Mouse (Mus musculus): Measurements from ENCODE around the gene Sufu. TPM values are rescaled to one million over a fixed set of nuclear protein-coding genes. Genes with fewer than 3 reads are reported as not detected.

Sufu gene
- polyA plus RNA-seq, 1 experiment from 2014 or later = 23.0 TPM

DNA sequence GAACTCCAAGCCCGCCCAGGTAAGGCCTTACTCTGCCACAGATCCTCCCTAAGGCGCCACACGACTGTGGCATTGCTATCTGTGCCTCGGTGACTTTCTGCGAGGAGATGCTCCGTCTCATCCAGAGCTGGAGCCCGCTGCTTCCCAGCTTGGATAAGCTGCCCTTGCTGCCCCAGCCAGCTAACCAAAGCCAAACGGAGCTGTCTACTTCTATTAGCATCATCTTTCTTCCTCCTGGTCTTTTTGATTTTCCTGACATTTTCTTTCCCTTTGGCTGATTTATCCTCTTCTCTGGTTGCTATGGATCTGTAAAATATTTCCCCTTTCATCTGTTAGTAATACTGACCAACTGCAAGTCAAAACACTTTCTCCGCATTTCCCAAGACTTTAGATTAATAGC, 37.9 kb downstream of the Sufu start:
- Histone ChIP-seq H3K27me3 (ENCODE audit: control insufficient read depth, insufficient read depth, low read length) (no peaks in the 10 kb centered on the region), H3K36me3 (replicated peaks; ENCODE audit: control insufficient read depth, insufficient read depth) (no peaks in the 10 kb centered on the region), H3K9ac (no peak overlapping the region; the same call in 1 of the 2 replicates), H3K4me2 (replicated peaks) (no peak overlapping the region), H3K4me1 (replicated peaks; ENCODE audit: control insufficient read depth, insufficient read depth, low read length) (0 out of 2 replicates have a peak, but pooled peaks cover 14% of the 10 kb centered on the region), H3K4me3 (replicated peaks; ENCODE audit: low read length) (no peak overlapping the region), H3K9me3 (ENCODE audit: control insufficient read depth, low read length) (no peaks in the 10 kb centered on the region), H3K27ac (no peak overlapping the region)
- 67% methylated on average over 9 of the region's 9 CpGs for WGBS
- ATAC-seq (ENCODE audit: low FRiP score) (no peak), DNase-seq (ENCODE audit: low spot score) (no peak)

DNA sequence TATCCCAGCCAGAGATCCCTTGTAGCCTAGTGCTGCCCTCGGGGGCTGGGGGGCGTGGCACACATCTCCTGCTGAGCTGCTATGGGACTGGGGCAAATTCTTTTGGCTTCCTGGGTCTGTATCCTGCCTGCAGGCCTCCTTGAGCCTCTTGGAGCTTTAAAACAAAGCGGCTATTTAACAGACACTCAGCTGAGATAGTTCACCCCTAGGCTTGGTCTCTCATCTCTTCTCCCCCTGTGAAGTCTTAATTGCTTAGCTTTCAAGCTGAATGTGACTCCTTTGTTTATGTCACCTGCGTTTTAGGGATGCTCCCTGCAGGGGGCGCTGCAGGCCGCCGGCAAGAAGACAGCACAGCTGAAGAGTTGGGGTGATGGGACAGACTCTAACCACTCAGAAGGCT, 38.8 kb downstream of the Sufu start:
- H3K4me3 ChIP-seq (replicated peaks; ENCODE audit: low read length) = no peak overlapping the region
- H3K9ac ChIP-seq = no peak overlapping the region
- no peaks in the 10 kb centered on the region for H3K27me3 ChIP-seq (ENCODE audit: control insufficient read depth, insufficient read depth, low read length)
- WGBS = 2% methylated on average over 7 of the region's 7 CpGs
- 0 out of 2 replicates have a peak, but pooled peaks cover 14% of the 10 kb centered on the region for H3K4me1 ChIP-seq (replicated peaks; ENCODE audit: control insufficient read depth, insufficient read depth, low read length)
- DNase-seq (ENCODE audit: low spot score) (peak; percentile 35), ATAC-seq (ENCODE audit: low FRiP score) (no peak)
- no peak overlapping the region for H3K4me2 ChIP-seq (replicated peaks)
- H3K9me3 ChIP-seq (ENCODE audit: control insufficient read depth, low read length) = no peaks in the 10 kb centered on the region
- no peaks in the 10 kb centered on the region for H3K36me3 ChIP-seq (replicated peaks; ENCODE audit: control insufficient read depth, insufficient read depth)
- H3K27ac ChIP-seq = peak overlapping the region; percentile 12; the same call in 1 of the 2 replicates

DNA sequence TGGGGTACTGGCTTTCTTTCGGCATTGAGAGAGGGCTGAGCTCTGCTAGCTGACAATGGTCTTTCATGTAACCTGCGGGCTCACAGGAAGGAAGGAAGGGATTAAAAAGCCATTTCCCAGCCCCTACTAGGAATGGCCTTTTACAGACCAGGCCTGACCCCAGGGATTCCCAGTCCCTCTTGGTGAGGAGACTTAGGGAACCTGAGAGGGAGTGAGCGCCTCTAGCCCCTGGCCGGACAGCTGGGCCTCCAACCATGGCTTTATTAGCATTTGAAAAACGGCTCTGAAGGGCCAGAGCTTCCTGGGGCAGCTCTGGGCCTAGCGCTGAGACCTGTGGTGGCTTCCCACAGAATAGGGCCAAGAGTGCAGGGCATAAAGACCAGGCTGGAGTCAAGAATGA, 46.8 kb downstream of the Sufu start:
- H3K9me3 ChIP-seq (ENCODE audit: control insufficient read depth, low read length) = no peaks in the 10 kb centered on the region
- WGBS = 7% methylated on average over 6 of the region's 6 CpGs
- H3K27ac ChIP-seq = no peak overlapping the region
- peaks cover 19% of the 10 kb centered on the region for H3K4me1 ChIP-seq (replicated peaks; ENCODE audit: control insufficient read depth, insufficient read depth, low read length)
- H3K4me3 ChIP-seq (replicated peaks; ENCODE audit: low read length) = no peak overlapping the region
- no peak overlapping the region for H3K9ac ChIP-seq
- H3K4me2 ChIP-seq (replicated peaks) = no peak overlapping the region
- DNase-seq (ENCODE audit: low spot score) = no peak
- H3K36me3 ChIP-seq (replicated peaks; ENCODE audit: control insufficient read depth, insufficient read depth) = no peaks in the 10 kb centered on the region
- no peaks in the 10 kb centered on the region for H3K27me3 ChIP-seq (ENCODE audit: control insufficient read depth, insufficient read depth, low read length)
- no peak for ATAC-seq (ENCODE audit: low FRiP score)

DNA sequence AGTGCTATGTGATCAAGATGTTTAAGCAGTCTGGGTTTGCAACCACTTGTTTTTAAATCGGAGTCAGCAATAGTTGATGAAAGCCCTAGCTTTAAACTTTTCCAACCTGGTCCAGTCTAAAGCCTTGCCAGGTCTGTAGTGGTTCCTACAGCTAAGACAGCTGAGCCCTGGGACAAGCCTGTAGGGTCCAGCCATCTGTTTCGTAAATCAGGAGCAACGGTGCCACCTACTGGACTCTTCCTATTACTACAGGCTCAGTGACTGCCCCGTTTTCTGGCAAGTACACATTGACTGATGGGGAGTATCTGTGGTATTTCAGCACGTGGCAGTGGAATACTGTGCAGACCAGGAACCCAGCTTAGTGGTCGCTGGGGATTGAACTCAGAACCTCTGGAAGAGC, 47.5 kb downstream of the Sufu start:
- H3K4me1 ChIP-seq (replicated peaks; ENCODE audit: control insufficient read depth, insufficient read depth, low read length) = peaks cover 21% of the 10 kb centered on the region
- H3K36me3 ChIP-seq (replicated peaks; ENCODE audit: control insufficient read depth, insufficient read depth) = no peaks in the 10 kb centered on the region
- H3K9ac ChIP-seq = no peak overlapping the region
- ATAC-seq (ENCODE audit: low FRiP score) (peak; percentile 71), DNase-seq (ENCODE audit: low spot score) (peak; percentile 85)
- no peaks in the 10 kb centered on the region for H3K27me3 ChIP-seq (ENCODE audit: control insufficient read depth, insufficient read depth, low read length)
- H3K4me2 ChIP-seq (replicated peaks) = no peak overlapping the region
- 8% methylated on average over 6 of the region's 6 CpGs for WGBS
- H3K9me3 ChIP-seq (ENCODE audit: control insufficient read depth, low read length) = no peaks in the 10 kb centered on the region
- H3K27ac ChIP-seq = no peak overlapping the region
- H3K4me3 ChIP-seq (replicated peaks; ENCODE audit: low read length) = no peak overlapping the region

DNA sequence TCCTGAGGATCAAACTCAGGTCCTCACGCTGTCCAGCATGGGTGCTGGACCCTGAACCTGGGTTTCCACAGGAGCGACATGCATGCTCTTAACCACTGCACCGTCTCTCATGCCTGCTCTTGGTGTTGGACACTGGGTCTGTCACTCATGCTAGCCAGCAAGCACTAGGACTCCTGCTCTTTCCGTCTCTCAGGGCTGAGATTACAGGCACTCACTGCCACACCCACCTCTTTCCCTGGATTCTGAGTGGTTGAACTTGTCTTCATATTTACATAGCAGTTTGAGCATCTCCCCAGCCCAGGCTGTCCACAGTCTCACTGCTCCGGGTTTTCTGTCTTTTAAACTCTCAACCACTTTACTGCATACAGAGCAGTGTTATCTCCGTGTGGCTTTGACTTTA, 48.9 kb downstream of the Sufu start:
- DNase-seq (ENCODE audit: low spot score) = no peak
- WGBS = 64% methylated on average over 6 of the region's 6 CpGs

DNA sequence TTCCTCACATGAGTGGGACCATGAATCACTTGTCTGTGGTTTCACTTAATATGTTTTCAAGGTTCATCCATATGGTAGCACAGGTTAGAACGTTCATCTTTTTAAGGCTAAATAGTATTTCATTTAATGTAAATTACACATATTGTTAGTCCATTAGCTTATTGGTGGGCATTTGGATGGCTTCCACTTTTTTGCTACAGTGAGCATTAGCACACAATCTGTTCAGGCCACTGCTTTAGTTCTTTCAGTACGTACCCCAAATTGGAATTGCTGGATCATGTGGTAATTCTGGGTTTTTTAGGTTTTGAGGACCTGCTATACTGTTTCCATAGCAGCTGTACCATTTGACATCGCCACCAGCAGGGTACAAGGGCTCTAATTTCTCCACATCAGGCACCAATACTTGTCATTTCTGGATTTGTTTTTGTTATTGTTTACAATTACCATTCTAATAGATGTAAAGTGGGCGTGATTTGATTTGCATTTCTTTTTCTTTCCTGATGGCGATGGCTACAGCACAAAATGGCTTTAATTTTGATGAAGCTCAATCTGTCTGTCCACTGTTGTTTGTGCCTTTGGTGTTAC, 49.8 kb downstream of the Sufu start:
- peaks cover 4% of the 10 kb centered on the region; the same call in 1 of the 2 replicates for H3K36me3 ChIP-seq (replicated peaks; ENCODE audit: control insufficient read depth, insufficient read depth)
- H3K9me3 ChIP-seq (ENCODE audit: control insufficient read depth, low read length) = no peaks in the 10 kb centered on the region
- H3K4me3 ChIP-seq (replicated peaks; ENCODE audit: low read length) = no peak overlapping the region
- DNase-seq (ENCODE audit: low spot score) (no peak), ATAC-seq (ENCODE audit: low FRiP score) (no peak)
- H3K27me3 ChIP-seq (ENCODE audit: control insufficient read depth, insufficient read depth, low read length) = no peaks in the 10 kb centered on the region
- 61% methylated on average over 5 of the region's 5 CpGs for WGBS
- no peak overlapping the region for H3K4me2 ChIP-seq (replicated peaks)
- peak overlapping the region; percentile 70 for H3K27ac ChIP-seq
- peaks cover 21% of the 10 kb centered on the region for H3K4me1 ChIP-seq (replicated peaks; ENCODE audit: control insufficient read depth, insufficient read depth, low read length)
- no peak overlapping the region for H3K9ac ChIP-seq

More for the DNA sequence above, 48.9 kb downstream of the Sufu start:
- Histone ChIP-seq H3K36me3 (replicated peaks; ENCODE audit: control insufficient read depth, insufficient read depth) (no peaks in the 10 kb centered on the region), H3K9me3 (ENCODE audit: control insufficient read depth, low read length) (no peaks in the 10 kb centered on the region), H3K27me3 (ENCODE audit: control insufficient read depth, insufficient read depth, low read length) (no peaks in the 10 kb centered on the region), H3K4me2 (replicated peaks) (no peak overlapping the region), H3K4me3 (replicated peaks; ENCODE audit: low read length) (no peak overlapping the region), H3K4me1 (replicated peaks; ENCODE audit: control insufficient read depth, insufficient read depth, low read length) (peaks cover 21% of the 10 kb centered on the region), H3K27ac (no peak overlapping the region), H3K9ac (no peak overlapping the region)
- ATAC-seq (ENCODE audit: low FRiP score) = no peak

DNA sequence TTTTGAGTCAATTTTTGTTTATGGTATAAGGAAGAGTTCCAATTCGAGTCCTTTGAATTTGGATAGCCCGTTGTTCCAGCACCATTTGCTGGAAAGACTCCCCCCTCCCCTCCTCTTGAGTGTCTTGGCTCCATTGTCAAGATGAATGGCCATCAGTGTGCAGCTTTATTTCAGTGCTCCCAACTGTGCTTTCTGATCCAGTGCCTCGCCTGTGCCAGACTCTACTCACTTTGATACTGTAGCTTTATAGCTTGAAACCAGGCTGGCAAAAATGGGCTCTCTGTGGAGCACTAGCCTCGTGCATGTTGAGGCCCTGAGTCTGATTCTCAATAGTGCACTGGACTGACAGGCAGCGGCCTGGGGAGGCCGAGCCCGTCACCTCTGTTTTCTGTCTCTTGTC, 50.4 kb downstream of the Sufu start:
- no peaks in the 10 kb centered on the region for H3K27me3 ChIP-seq (ENCODE audit: control insufficient read depth, insufficient read depth, low read length)
- no peak overlapping the region for H3K9ac ChIP-seq
- DNase-seq (ENCODE audit: low spot score) (peak; percentile 52), ATAC-seq (ENCODE audit: low FRiP score) (no peak)
- no peak overlapping the region for H3K4me2 ChIP-seq (replicated peaks)
- peak overlapping the region; percentile 70 for H3K27ac ChIP-seq
- H3K4me3 ChIP-seq (replicated peaks; ENCODE audit: low read length) = no peak overlapping the region
- H3K4me1 ChIP-seq (replicated peaks; ENCODE audit: control insufficient read depth, insufficient read depth, low read length) = peaks cover 27% of the 10 kb centered on the region
- H3K36me3 ChIP-seq (replicated peaks; ENCODE audit: control insufficient read depth, insufficient read depth) = peaks cover 4% of the 10 kb centered on the region; the same call in 1 of the 2 replicates
- WGBS = 25% methylated on average over 7 of the region's 7 CpGs
- H3K9me3 ChIP-seq (ENCODE audit: control insufficient read depth, low read length) = no peaks in the 10 kb centered on the region

DNA sequence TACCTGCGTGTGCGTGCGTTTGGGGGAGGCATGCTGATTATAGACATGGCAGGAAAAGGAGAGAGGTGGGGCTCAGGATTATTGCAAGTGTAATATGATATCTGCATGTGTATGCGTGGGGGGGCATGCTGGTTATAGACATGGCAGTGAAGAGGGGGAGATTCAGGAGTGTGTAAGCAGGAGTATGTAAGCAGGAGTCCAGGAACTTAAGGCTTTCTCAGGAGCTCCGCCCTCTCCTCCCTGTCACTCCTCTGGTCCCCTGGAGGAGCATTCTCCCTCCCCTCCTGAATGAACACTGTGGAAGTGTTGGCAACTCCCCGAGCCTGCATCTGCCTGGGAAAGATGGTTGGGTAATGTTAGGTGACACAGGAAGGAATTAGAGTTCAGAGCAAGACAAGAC, 51.2 kb downstream of the Sufu start:
- Histone ChIP-seq H3K4me1 (replicated peaks; ENCODE audit: control insufficient read depth, insufficient read depth, low read length) (peaks cover 31% of the 10 kb centered on the region), H3K4me2 (replicated peaks) (no peak overlapping the region), H3K9ac (no peak overlapping the region), H3K27ac (peak overlapping the region; percentile 53; the same call in 1 of the 2 replicates), H3K4me3 (replicated peaks; ENCODE audit: low read length) (no peak overlapping the region), H3K9me3 (ENCODE audit: control insufficient read depth, low read length) (no peaks in the 10 kb centered on the region), H3K36me3 (replicated peaks; ENCODE audit: control insufficient read depth, insufficient read depth) (peaks cover 4% of the 10 kb centered on the region; the same call in 1 of the 2 replicates), H3K27me3 (ENCODE audit: control insufficient read depth, insufficient read depth, low read length) (no peaks in the 10 kb centered on the region)
- DNase-seq (ENCODE audit: low spot score) = no peak
- ATAC-seq (ENCODE audit: low FRiP score) = no peak
- WGBS = 57% methylated on average over 6 of the region's 6 CpGs

DNA sequence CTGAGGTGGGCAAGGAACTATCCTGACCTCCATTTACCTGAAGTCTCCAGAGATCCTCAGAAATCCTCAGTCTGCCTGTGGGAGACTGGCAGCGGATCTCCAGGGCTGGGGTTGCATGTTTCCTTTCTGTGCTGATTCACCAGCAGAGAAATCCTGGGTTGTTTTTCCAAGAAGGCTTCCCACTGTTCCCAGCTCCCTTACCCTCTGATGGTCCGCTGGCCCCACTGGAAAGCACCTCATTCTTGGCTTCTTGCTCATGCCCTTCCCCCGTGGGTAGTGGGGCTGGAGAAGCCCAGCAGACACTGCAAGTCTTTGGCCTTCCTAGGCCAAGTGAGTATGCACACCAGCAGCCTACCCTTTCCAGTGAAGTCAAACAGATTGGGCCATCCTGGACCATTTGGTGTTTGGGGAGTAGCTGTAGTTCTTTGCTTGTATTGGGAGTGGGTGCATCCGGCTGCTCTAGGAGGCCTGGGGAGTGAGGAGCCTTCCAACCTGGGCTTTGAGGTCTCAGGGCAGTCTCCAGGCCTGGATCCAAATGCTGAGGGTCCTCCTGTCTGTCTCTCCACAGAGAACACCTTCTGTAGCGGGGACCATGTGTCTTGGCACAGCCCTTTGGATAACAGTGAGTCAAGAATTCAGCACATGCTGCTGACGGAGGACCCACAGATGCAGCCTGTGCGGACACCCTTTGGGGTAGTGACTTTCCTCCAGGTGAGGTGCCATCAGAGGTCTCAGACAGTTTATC, 52.7 kb downstream of the Sufu start:
- 0 out of 2 replicates have a peak overlapping the region, but pooled peaks have one; percentile 5 for H3K27ac ChIP-seq
- H3K4me1 ChIP-seq (replicated peaks; ENCODE audit: control insufficient read depth, insufficient read depth, low read length) = peaks cover 31% of the 10 kb centered on the region
- H3K4me2 ChIP-seq (replicated peaks) = no peak overlapping the region
- ATAC-seq (ENCODE audit: low FRiP score) (no peak), DNase-seq (ENCODE audit: low spot score) (no peak)
- H3K9me3 ChIP-seq (ENCODE audit: control insufficient read depth, low read length) = no peaks in the 10 kb centered on the region
- no peaks in the 10 kb centered on the region for H3K27me3 ChIP-seq (ENCODE audit: control insufficient read depth, insufficient read depth, low read length)
- WGBS = 83% methylated on average over 7 of the region's 7 CpGs
- H3K9ac ChIP-seq = no peak overlapping the region
- no peak overlapping the region for H3K4me3 ChIP-seq (replicated peaks; ENCODE audit: low read length)
- peaks cover 15% of the 10 kb centered on the region; the same call in 1 of the 2 replicates for H3K36me3 ChIP-seq (replicated peaks; ENCODE audit: control insufficient read depth, insufficient read depth)
